Mouse (Mus musculus) layer of hippocampus, postnatal 25 days (tissue): ENCODE data around the gene Prrg1. TPM values are rescaled to one million over a fixed set of nuclear protein-coding genes. Genes with fewer than 3 reads are reported as not detected.
A peak's percentile ranks its signal among the peaks of the same experiment; 100 is the strongest.
"Not testable (repeated sequence)": the region's sequence is repeated elsewhere in the genome, so short reads cannot be mapped to it uniquely, and the experiment has no call there.

Experiments used
- DNase-seq, 2 experiments: peaks; one replicate each; pipeline ENCODE4 v3.0.0; 2022; ENCODE audit warnings: mixed read lengths in 2 of 2, low spot score in 1 of 2; ENCODE audit errors: extremely low spot score in 1 of 2
- total RNA-seq, 2 experiments: library from RNA; stranded (reverse); gene quantifications; 2 replicates each; pipeline ENCODE4 v1.2.3; 2021

The Prrg1 gene
- 1 to 10 TPM; 3.5 to 4.1 TPM for total RNA-seq

GRCm38 (mm10) chrX:78583202-78584004, at the start of gene Prrg1:
Gene Prrg1, minus strand, starts transcription at chrX:78583896.
- DNase-seq: peak; percentile 25 to 28

- no peak for DNase-seq
Measured at GRCm38 (mm10) chrX:78605814-78606213, 22.1 kb upstream of the Prrg1 start.

- no peak for DNase-seq
Measured at GRCm38 (mm10) chrX:78593138-78593537, 9.4 kb upstream of the Prrg1 start.

- DNase-seq: peak in 1 of 2 experiments; percentile 9
Measured at GRCm38 (mm10) chrX:78582854-78583201, 868 bp downstream of the Prrg1 start.

- no peak for DNase-seq
Measured at GRCm38 (mm10) chrX:78563451-78563850, 20.2 kb downstream of the Prrg1 start.

- no peak for DNase-seq
Measured at GRCm38 (mm10) chrX:78553399-78553798, 30.3 kb downstream of the Prrg1 start.

- no peak for DNase-seq
Measured at GRCm38 (mm10) chrX:78552704-78553103, 31.0 kb downstream of the Prrg1 start.

- DNase-seq: no peak
Measured at GRCm38 (mm10) chrX:78547696-78548095, 36.0 kb downstream of the Prrg1 start.

GRCm38 (mm10) chrX:78539734-78540133, 44.0 kb downstream of the Prrg1 start:
- DNase-seq: no peak

- no peak for DNase-seq
Measured at GRCm38 (mm10) chrX:78538632-78539316, 44.9 kb downstream of the Prrg1 start.

GRCm38 (mm10) chrX:78518301-78518700, 65.4 kb downstream of the Prrg1 start:
- DNase-seq: no peak

- DNase-seq: no peak
Measured at GRCm38 (mm10) chrX:78482987-78483386, 100.7 kb downstream of the Prrg1 start.

- no peak for DNase-seq
Measured at GRCm38 (mm10) chrX:78479710-78480109, 104.0 kb downstream of the Prrg1 start.

GRCm38 (mm10) chrX:78434357-78434756, 149.3 kb downstream of the Prrg1 start:
- no peak for DNase-seq

GRCm38 (mm10) chrX:78403346-78403745, 180.3 kb downstream of the Prrg1 start:
- DNase-seq: not testable (repeated sequence)

Other genes with a start within 250 kb of the Prrg1 start
- gene 4930480E11Rik, start 214.3 kb downstream of the Prrg1 start, total RNA-seq: not detected
- not detected for gene Fam47c, start 153.9 kb upstream of the Prrg1 start, total RNA-seq